Mouse (Mus musculus) adrenal gland, adult 8-10 months (tissue): Measurements from ENCODE around the gene Tmod4. TPM values are rescaled to one million over a fixed set of nuclear protein-coding genes. Genes with fewer than 3 reads are reported as not detected.
A peak's percentile ranks its signal among the peaks of the same experiment; 100 is the strongest.

Source experiments
- DNase-seq: peaks from one replicate; pipeline ENCODE4 v3.0.0; 2022
- total RNA-seq, 4 experiments: library from RNA; stranded (reverse); gene quantifications; 2 replicates each; pipeline ENCODE4 v1.2.4; 2022

Tmod4 gene
- total RNA-seq, 4 experiments from 2014 or later = 0.56 to 1.5 TPM; not detected in 2

- no peak for DNase-seq
Observed at GRCm38 (mm10) chr3:95139586-95140288, 15.5 kb downstream of the Tmod4 start.

- no peak for DNase-seq
Observed at GRCm38 (mm10) chr3:95140289-95140595, 16.0 kb downstream of the Tmod4 start.

GRCm38 (mm10) chr3:95140795-95141194 is 16.5 kb downstream of the Tmod4 start:
- no peak for DNase-seq

- no peak for DNase-seq
Observed at GRCm38 (mm10) chr3:95141474-95141873, 17.2 kb downstream of the Tmod4 start.

DNA sequence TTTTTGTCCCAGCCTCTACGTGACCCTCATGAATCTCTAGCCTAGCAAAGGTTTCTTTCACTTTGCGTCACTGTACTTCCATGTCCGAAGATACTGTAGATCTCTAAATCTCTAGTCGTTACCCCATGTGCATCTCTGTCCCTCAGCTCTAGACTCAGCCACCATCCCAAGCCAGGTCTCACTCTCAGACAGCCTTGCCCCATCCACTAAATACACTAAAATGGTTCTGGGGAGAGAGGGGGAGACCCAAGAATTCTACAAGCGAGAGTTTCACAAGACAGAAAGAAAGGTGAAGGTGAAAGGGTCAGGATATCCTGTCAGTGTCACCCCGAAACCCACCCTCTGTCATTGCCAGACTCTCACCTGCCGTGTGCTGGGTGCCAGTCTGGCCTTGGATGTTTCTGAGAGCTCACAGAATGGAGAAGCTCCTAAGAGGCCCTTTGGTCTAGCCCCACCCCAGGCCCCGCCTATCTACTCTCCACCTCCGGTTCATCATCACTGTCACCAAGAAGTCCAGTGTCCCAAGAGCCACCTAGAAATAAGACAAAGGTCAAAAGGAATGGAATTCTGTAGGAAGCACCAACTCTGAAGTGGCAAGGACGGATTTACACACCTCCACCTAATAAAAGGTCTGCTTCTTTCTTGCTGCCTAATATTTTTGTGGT is 17.8 kb downstream of the Tmod4 start, which contains the start of gene Tnfaip8l2:
Tnfaip8l2 (minus strand) TSS at position 409 of the 665 bp plus-strand sequence.
- no peak for DNase-seq

DNA sequence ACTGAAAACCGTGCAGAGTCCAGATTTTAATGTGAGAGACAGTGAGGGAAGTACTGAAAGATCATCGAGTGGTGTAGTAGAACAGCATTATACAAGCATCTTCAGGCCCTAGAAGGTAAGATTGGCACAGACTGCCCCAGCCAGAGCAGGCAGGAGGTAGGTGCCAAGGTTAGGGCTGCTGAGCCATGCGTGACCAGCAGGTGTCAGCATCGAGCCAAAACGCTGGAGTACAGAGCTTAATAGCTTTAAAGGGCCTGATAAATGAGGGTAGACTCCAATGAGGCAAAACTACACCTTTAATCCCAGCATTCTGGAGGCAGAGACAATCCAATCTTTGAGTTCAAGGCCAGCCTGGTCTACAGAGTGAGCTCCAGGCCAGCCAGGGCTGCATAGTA is 18.3 kb downstream of the Tmod4 start:
- DNase-seq = peak; percentile 77

DNA sequence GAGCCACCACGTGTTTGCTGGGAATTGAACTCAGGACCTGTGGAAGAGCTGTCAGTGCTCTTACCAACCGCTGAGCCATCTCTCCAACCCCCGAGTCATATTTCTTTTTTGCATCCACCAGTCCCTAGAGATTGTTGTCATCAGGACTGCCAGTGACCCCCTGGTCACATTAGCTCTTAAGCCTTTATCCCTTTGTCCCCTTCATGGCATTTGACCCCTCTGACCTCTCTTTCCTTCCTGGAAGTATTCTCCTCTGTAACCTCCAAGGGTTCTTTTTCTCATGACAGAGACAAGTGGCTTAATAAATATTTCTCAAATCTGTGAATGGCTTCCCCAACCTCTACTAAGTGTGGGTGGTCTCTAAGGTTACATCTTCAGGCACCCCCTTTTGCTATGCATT is 23.6 kb downstream of the Tmod4 start:
- DNase-seq = no peak

GRCm38 (mm10) chr3:95153874-95154273 is 29.6 kb downstream of the Tmod4 start:
- DNase-seq = no peak

DNA sequence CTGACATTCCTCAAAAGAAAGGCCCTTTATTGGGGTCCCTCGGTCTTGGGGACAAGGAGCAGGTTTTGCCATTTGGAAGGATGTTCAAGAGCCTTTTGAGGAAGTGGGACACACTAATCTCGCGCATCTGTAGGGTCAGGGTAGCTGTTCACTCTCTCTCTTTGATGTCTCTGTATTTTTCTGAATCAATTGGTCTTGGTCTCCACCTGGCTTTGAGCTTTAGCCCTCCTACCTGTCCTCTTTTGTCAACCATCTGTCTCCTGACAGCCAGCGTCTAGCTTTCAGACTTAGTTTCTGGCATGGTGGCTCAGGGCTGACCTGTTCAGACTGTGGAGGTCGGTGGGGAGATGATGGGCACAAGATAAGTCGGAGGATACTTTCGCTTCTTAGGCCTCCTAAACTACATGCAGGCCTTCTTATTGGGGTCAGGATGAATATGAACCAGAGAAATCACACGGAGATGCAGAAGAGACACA is 35.3 kb downstream of the Tmod4 start:
- no peak for DNase-seq

GRCm38 (mm10) chr3:95159987-95160963 is 36.0 kb downstream of the Tmod4 start, which contains the start of gene Sema6c:
Gene Sema6c (plus strand): TSS chr3:95160457.
- DNase-seq = peak; percentile 84

GRCm38 (mm10) chr3:95161041-95161551 is 36.8 kb downstream of the Tmod4 start:
- no peak for DNase-seq

- DNase-seq = no peak
Observed at GRCm38 (mm10) chr3:95161618-95162344, 37.5 kb downstream of the Tmod4 start.

DNA sequence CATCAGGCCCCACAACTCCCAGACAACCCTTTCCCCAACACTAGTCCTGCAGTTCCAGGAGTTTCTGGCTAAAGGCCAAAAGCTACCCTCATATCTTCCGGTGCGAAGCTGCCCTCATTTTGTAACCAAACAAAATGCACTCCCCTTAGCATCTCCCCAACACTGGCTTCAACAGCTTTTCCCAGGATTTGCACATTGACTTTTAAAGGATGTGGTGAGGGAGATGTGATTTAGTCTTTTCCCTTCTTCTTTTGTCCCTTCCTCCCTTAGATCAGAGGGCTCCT is 38.0 kb downstream of the Tmod4 start:
- no peak for DNase-seq

- no peak for DNase-seq
Observed at GRCm38 (mm10) chr3:95163419-95164255, 39.4 kb downstream of the Tmod4 start.

DNA sequence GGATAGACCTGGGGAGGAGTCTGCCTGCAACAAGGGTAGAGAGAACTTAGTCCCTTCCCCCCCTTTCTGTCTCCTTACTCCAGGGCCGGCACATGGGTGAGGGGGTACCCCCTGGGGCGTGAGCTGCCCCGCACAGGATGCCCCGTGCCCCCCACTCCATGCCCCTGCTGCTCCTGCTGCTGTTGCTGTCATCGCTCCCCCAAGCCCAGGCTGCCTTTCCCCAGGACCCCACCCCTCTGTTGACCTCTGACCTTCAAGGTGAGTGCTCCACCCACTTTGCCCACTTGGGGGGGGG is 39.9 kb downstream of the Tmod4 start:
- no peak for DNase-seq

DNA sequence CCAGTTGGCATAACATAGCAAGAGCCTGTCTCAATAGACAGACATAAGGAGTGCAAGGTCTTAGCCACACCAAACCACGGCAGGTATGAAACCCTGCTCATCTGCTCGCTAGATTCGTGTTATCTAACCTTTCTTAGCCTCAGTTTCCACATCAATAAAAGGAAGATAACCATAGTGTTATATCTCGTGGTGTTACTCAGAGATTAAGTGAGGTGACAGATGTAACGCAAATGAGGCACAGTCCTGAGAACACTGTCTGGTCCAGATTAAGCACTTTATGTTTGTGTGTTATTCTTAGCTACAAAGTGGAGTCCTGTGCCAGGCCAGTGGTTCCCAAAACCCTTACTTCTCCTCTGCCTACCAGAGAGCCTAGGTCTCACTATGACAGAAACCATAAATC is 40.6 kb downstream of the Tmod4 start:
- DNase-seq = no peak

DNA sequence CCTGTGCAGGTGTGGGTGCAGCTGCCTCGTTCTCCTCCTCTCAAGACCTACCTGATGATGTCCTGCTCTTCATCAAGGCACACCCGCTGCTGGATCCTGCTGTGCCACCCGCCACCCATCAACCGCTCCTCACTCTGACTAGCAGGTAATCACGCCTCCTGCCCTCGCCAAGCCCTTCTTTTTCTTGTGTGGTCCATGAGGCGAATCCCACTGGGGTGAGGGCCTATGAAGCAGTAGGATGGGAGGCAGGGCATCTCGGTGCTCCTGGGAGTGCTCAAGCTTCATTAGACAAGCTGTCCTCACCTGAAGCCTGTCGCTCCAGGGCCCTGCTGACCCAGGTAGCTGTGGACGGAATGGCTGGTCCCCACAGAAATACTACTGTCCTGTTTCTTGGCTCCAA is 45.7 kb downstream of the Tmod4 start:
- no peak for DNase-seq

- DNase-seq = no peak
Observed at GRCm38 (mm10) chr3:95171105-95171504, 46.8 kb downstream of the Tmod4 start.

DNA sequence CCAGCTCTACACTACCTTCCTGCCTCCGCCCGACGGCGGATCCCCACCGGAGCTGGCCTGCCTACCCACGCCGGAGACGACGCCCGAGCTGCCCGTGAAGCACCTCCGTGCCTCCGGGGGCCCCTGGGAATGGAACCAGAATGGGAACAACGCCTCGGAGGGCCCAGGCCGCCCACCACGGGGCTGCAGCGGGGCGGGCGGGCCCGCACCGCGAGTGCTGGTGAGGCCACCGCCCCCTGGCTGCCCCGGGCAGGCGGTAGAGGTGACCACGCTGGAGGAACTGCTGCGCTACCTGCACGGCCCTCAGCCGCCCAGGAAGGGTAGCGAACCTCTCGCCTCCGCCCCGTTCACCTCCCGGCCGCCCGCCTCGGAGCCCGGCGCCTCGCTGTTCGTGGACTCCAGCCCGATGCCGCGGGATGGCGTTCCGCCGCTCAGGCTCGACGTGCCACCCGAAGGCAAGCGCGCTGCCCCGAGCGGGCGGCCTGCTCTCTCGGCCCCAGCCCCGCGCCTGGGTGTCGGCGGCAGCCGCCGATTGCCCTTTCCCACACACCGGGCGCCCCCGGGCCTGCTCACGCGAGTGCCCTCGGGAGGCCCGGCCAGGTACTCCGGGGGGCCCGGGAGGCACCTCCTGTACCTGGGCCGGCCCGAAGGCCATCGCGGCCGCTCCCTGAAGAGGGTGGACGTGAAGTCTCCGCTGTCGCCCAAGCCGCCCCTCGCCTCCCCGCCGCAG is 48.4 kb downstream of the Tmod4 start:
- no peak for DNase-seq

DNA sequence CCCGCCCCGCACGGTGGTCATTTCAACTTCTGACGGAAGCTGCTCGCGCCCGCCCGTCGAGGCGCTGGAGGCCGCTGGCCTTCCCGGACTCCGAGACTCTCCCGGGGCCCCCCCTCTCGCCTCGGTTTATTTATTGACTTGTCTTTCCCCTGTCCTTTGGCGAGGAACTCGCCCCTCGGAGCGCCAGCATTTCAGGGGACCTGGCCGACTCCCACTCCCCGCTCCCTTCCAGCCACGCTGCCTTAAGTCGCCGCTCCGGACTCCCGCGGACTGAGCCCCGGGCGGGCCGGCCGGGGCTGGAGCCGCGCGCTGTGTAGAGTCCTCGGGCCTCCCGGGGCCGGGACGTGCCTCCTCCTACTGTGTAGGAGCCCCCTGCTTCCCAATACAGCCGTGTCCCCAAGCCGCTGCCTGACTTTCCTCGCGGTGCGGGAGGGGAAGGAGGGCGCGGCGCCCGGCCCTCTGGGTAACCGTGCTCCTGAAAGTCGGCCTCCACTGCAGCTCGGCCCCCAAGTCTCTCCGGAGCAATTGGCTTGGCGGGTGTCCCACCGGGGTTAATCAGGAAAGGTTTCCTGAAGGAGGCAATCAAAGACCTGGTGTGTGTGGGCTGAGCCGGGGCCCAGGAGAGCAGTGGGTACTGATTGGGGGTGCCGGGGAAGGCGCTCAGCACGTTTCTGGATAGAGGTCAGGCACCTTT is 49.1 kb downstream of the Tmod4 start:
- no peak for DNase-seq
